Mouse (Mus musculus) thymus, adult 2 months (tissue): ENCODE data around the gene Gm20388.

ENCODE experiments used
- CTCF ChIP-seq: fragments of 200-500 bp; IDR thresholded peaks from 2 replicates; pipeline ENCODE4 v1.5.1; 2012; ENCODE audit warnings: mild to moderate bottlenecking, control low read depth, low read length, moderate library complexity, borderline replicate concordance; ENCODE audit not compliant: control insufficient read depth, poor library complexity, insufficient read depth; ENCODE audit errors: extremely low read depth
- POLR2A ChIP-seq: fragments of 200-500 bp; IDR thresholded peaks from 2 replicates; pipeline ENCODE4 v1.6.1; 2012; ENCODE audit warnings: mild to moderate bottlenecking, low read length, control low read depth, moderate library complexity; ENCODE audit not compliant: control insufficient read depth, poor library complexity, insufficient read depth; ENCODE audit errors: extremely low read depth

DNA sequence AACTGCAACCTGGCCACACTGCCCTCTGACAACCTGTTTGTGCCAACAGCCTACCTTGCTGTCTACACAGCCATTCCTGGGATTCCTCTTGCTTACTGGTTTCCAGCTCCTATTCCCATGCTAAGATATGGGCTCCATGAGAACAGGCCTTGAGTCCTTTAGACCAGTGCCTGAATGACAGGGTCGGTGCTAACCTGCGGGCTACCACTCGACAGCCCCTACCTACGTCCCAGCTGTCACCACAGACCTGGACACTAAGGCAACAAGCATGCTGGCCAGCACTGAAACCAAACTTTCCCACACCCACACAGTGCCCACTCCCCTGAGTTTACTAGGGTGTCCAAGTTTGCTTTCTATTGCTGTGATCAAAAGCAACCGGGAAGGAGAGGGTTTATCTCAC is 1917.1 kb downstream of the Gm20388 start:
- TF ChIP-seq CTCF (no peak), POLR2A (no peak)
